Mouse (Mus musculus): ENCODE data around the gene Fopnl. TPM values are rescaled to one million over a fixed set of nuclear protein-coding genes. Genes with fewer than 3 reads are reported as not detected.

The Fopnl gene
- total and polyA plus RNA-seq, 3 experiments = 44.8 to 46.9 TPM; not detected in 1

- no peak for TF ChIP-seq E2F4 (IDR thresholded peaks at IDR 0.05; ENCODE audit: borderline replicate concordance, low read depth, low read length)
Observed at GRCm38 (mm10) chr16:14262410-14262809, 54.8 kb downstream of the Fopnl start (continued).

GRCm38 (mm10) chr16:14258856-14259255 lies 58.3 kb downstream of the Fopnl start:
- Histone ChIP-seq H3K27me3 (ENCODE audit: control insufficient read depth in 1 of 2, insufficient read depth in 2 of 2, low read length in 2 of 2) (peaks cover 0 to 3% of the 10 kb centered on the region in 2 experiments; a peak in 1 of 4 replicates), H3K79me2 (ENCODE audit: control insufficient read depth, insufficient read depth, low read length, poor library complexity) (no peaks in the 10 kb centered on the region), H3K4me3 (ENCODE audit: control insufficient read depth in 1 of 2, insufficient read depth in 1 of 2, low read depth in 2 of 2, low read length in 2 of 2) (no peak overlapping the region), H3K27ac (ENCODE audit: control insufficient read depth, low read depth, low read length) (no peak overlapping the region), H3K9me3 (replicated peaks; ENCODE audit: insufficient read depth, low read length) (no peaks in the 10 kb centered on the region), H3K9ac (ENCODE audit: control insufficient read depth, low read depth, low read length, poor library complexity, severe bottlenecking) (no peak overlapping the region), H3K36me3 (ENCODE audit: control insufficient read depth in 1 of 2, insufficient read depth in 2 of 2, low read length in 2 of 2) (no peaks in the 10 kb centered on the region), H3K4me1 (ENCODE audit: control insufficient read depth in 1 of 2, insufficient read depth in 2 of 2, low read length in 2 of 2) (no peaks in the 10 kb centered on the region)
- TF ChIP-seq MAZ (IDR thresholded peaks at IDR 0.05; ENCODE audit: low read depth, low read length) (no peak), GATA1 (IDR thresholded peaks at IDR 0.05; ENCODE audit: low read depth, low read length) (no peak), MAFK (IDR thresholded peaks at IDR 0.05; ENCODE audit: borderline replicate concordance, low read depth, low read length) (no peak), CHD1 (IDR thresholded peaks at IDR 0.05; ENCODE audit: low read depth, low read length) (no peak), POLR2AphosphoS2 (IDR thresholded peaks at IDR 0.05; ENCODE audit: low read length) (no peak), POLR2AphosphoS5 (IDR thresholded peaks at IDR 0.05; ENCODE audit: borderline replicate concordance, low read depth, low read length) (no peak), ZKSCAN1 (IDR thresholded peaks at IDR 0.05; ENCODE audit: low read depth, low read length) (no peak), MXI1 (IDR thresholded peaks at IDR 0.05; ENCODE audit: low read depth, low read length) (no peak), CHD2 (IDR thresholded peaks at IDR 0.05; ENCODE audit: low read length) (no peak), RAD21 (IDR thresholded peaks at IDR 0.05; ENCODE audit: low read depth, low read length) (no peak), E2F4 (IDR thresholded peaks at IDR 0.05; ENCODE audit: borderline replicate concordance, low read depth, low read length) (no peak)
- DNase-seq (ENCODE audit: low read depth, low spot score) = no peak

GRCm38 (mm10) chr16:14253586-14253985 lies 63.6 kb downstream of the Fopnl start:
- no peak overlapping the region for H3K4me3 ChIP-seq (ENCODE audit: control insufficient read depth in 1 of 2, insufficient read depth in 1 of 2, low read depth in 2 of 2, low read length in 2 of 2)
- no peaks in the 10 kb centered on the region for H3K79me2 ChIP-seq (ENCODE audit: control insufficient read depth, insufficient read depth, low read length, poor library complexity)
- no peak overlapping the region for H3K9ac ChIP-seq (ENCODE audit: control insufficient read depth, low read depth, low read length, poor library complexity, severe bottlenecking)
- TF ChIP-seq RCOR1 (IDR thresholded peaks at IDR 0.05; ENCODE audit: low read depth, low read length) (no peak), TCF12 (IDR thresholded peaks at IDR 0.05; ENCODE audit: low read depth, low read length) (no peak), MYC (IDR thresholded peaks at IDR 0.05; ENCODE audit: low read depth, low read length) (no peak), TBP (IDR thresholded peaks at IDR 0.05; ENCODE audit: low read depth, low read length) (no peak), KAT2A (conservative IDR thresholded peaks at IDR 0.05; ENCODE audit: low read depth, low read length) (no peak), CHD1 (IDR thresholded peaks at IDR 0.05; ENCODE audit: low read depth, low read length) (no peak), MXI1 (IDR thresholded peaks at IDR 0.05; ENCODE audit: low read depth, low read length) (no peak), MAFK (IDR thresholded peaks at IDR 0.05; ENCODE audit: borderline replicate concordance, low read depth, low read length) (no peak), NELFE (IDR thresholded peaks at IDR 0.05; ENCODE audit: low read depth, low read length) (no peak), POLR2AphosphoS2 (IDR thresholded peaks at IDR 0.05; ENCODE audit: low read length) (no peak), TAL1 (IDR thresholded peaks at IDR 0.05; ENCODE audit: low read length) (no peak), ZMIZ1 (IDR thresholded peaks at IDR 0.05; ENCODE audit: low read depth, low read length) (no peak), BHLHE40 (IDR thresholded peaks at IDR 0.05; ENCODE audit: borderline replicate concordance, low read depth, low read length) (no peak), USF1 (IDR thresholded peaks at IDR 0.05; ENCODE audit: low read depth, low read length) (no peak), SIN3A (IDR thresholded peaks at IDR 0.05; ENCODE audit: low read length) (no peak)
- H3K36me3 ChIP-seq (ENCODE audit: control insufficient read depth in 1 of 2, insufficient read depth in 2 of 2, low read length in 2 of 2) = no peaks in the 10 kb centered on the region
- no peak for DNase-seq (ENCODE audit: low read depth, low spot score)
- no peak overlapping the region for H3K27ac ChIP-seq (ENCODE audit: control insufficient read depth, low read depth, low read length)
- no peaks in the 10 kb centered on the region for H3K9me3 ChIP-seq (replicated peaks; ENCODE audit: insufficient read depth, low read length)
- H3K27me3 ChIP-seq (ENCODE audit: control insufficient read depth in 1 of 2, insufficient read depth in 2 of 2, low read length in 2 of 2) = peaks cover 0 to 3% of the 10 kb centered on the region in 2 experiments; a peak in 2 of 4 replicates
- 0 out of 4 replicates have a peak, but pooled peaks cover 0 to 2% of the 10 kb centered on the region in 2 experiments for H3K4me1 ChIP-seq (ENCODE audit: control insufficient read depth in 1 of 2, insufficient read depth in 2 of 2, low read length in 2 of 2)

Measured in MEL (cell line).